Mouse (Mus musculus): ENCODE measurements around the gene Gm49416.
"Not testable (repeated sequence)": the region's sequence is repeated elsewhere in the genome, so short reads cannot be mapped to it uniquely, and the experiment has no call there.

The Gm49416 gene

DNA sequence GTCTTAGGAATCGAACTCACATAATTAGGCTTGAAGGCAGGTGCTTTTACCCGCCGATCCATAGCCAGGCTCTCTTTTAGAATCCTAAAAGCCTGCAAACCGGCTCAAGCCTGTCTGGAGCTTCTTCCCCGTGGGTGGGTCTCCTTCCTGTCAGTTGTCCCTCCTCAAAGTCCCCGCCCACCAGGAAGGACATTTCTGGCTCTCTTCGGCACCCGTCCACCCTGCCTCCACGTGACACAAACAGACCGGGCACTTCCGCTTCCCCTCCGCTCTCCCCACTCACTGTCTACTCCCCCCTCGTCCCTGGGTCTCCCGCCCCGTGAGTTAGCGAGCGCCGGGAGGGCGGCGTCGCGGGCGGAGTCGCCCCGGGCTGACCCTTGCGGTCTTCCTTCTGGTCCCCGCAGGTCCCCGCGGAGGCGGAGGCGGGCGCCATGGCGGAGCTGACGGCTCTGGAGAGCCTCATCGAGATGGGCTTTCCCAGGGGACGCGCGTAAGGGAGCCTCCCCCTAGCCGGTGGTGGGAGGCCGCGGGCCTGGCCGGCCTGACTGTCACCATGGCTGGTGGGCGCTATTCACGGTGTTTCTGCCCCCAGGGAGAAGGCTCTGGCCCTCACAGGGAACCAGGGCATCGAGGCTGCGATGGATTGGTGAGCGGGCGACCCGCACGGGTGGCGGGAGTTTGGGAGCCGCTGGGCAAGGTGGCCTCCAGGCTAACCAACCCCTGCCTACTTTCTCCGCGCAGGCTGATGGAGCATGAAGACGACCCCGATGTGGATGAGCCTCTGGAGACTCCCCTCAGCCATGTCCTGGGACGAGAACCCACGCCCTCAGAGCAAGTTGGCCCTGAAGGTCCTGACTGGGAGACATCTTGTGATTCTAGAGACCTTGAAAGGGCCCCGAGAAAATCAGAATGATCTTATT is 17.2 kb upstream of the Gm49416 start, which contains the start of gene Ubxn1:
Gene Ubxn1, plus strand, starts transcription at position 230 of the 920 bp plus-strand sequence.
- in situ Hi-C loops (cut with MboI; ENCODE audit: low pct_unique_long_range_greater_than_20kb in 1 of 2, low sequenced_read_pairs in 2 of 2, unreplicated experiment in 1 of 2), result loop anchor here in 1 of 2 experiments (25.0 kb wide), 1 partner anchor 966 kb away; the partner anchor contains the start of gene Scgb2a2

- in situ Hi-C loops (cut with MboI; ENCODE audit: low pct_unique_long_range_greater_than_20kb in 1 of 2, low sequenced_read_pairs in 2 of 2, unreplicated experiment in 1 of 2), result loop anchor here in 1 of 2 experiments (25.0 kb wide), 1 partner anchor 965 kb away; the partner anchor contains the start of gene Scgb2a2
These were observed 16.4 kb upstream of the Gm49416 start for GRCm38 (mm10) chr19:8872266-8872840.

GRCm38 (mm10) chr19:8875031-8875430 is 13.7 kb upstream of the Gm49416 start:
- in situ Hi-C loops (cut with MboI; ENCODE audit: low pct_unique_long_range_greater_than_20kb in 1 of 2, low sequenced_read_pairs in 2 of 2, unreplicated experiment in 1 of 2), result no loop called here

DNA sequence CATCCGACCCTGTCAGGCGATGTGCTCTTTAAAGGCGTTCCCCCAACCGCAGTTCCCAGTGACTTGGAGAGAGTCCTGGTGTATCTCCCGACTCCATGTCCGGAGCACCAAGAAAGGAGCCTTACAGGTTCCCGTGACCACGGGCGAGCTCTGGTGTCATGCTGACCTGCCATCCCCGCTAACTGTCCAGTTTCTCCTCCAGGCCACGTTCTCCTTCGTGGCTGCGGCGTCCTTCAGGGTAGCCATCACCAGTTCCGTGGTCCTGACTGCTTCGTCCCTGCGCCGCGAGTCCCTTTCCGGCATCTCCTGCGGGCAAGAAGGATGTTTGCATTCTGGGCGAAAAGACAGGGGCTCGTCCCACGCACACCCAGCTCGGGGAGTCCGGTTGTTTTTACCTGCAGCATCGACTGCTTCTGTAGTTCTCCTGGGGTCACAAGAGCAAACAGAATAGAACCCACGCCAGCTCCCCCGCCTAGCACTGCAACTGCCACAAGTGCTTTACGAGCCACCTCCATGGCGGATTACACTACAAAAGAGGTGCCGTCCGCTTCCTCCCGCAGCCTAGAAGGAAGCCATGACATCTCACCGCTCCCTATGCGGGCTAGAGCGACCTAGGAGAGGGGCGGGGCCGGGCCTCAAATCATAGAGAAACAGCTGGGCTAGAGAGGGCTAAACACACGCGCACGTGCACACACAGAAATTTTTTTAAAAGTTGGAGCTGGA is 8.3 kb upstream of the Gm49416 start, which contains the start of gene Uqcc3:
Gene Uqcc3, minus strand, starts transcription at position 613 of the 723 bp plus-strand sequence.
- in situ Hi-C loops (cut with MboI; ENCODE audit: low pct_unique_long_range_greater_than_20kb in 1 of 2, low sequenced_read_pairs in 2 of 2, unreplicated experiment in 1 of 2), result no loop called here

DNA sequence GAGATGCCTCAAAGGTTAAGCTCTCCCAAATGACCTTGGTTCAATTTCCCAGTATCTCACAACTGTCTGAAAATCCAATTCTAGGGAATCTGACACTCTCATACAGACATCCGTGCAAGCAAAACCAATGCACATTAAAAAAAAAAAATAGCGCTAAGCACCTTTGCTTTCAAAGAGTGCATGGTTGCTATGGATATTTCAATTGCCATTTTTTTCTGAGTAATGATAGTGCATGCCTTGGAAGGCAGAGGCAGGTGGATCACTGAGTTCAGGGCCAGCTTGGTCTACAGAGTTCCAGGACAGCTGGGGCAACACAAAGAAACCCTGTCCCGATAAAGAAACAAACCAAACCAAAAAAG is 7.7 kb upstream of the Gm49416 start:
- in situ Hi-C loops (cut with MboI; ENCODE audit: low pct_unique_long_range_greater_than_20kb in 1 of 2, low sequenced_read_pairs in 2 of 2, unreplicated experiment in 1 of 2), result no loop called here

DNA sequence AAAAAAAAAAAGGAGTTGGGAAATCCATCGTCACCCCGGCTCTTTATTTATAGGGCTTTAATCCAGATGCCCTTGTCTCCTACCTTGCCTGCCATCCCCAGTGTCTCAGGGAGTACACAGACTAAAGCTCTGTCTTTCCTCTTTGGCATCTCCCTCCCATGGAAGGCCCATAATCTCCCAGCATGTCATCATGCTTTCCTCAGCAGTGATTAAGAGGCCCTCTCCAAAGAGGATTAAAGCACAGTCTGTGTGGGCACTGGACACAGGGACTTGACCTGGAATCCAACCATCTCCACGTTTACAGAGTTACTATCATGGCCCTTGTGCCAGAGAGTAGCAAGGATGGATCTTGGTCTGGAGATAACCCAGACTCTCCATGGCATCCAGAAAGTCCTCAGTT is 5.1 kb upstream of the Gm49416 start, which contains the start of the genes Lbhd1 and Gm49403:
Gene Lbhd1, plus strand, starts transcription at position 117 of the 400 bp plus-strand sequence.
Gene Gm49403, plus strand, starts transcription at position 315 of the 400 bp plus-strand sequence.
- in situ Hi-C loops (cut with MboI; ENCODE audit: low pct_unique_long_range_greater_than_20kb in 1 of 2, low sequenced_read_pairs in 2 of 2, unreplicated experiment in 1 of 2), result no loop called here

- in situ Hi-C loops (cut with MboI; ENCODE audit: low pct_unique_long_range_greater_than_20kb in 1 of 2, low sequenced_read_pairs in 2 of 2, unreplicated experiment in 1 of 2), result no loop called here
These were observed 1.7 kb upstream of the Gm49416 start for GRCm38 (mm10) chr19:8886916-8887584.

- in situ Hi-C loops (cut with MboI; ENCODE audit: low pct_unique_long_range_greater_than_20kb in 1 of 2, low sequenced_read_pairs in 2 of 2, unreplicated experiment in 1 of 2), result no loop called here
These were observed 902 bp upstream of the Gm49416 start for GRCm38 (mm10) chr19:8887585-8888463.

- in situ Hi-C loops (cut with MboI; ENCODE audit: low pct_unique_long_range_greater_than_20kb in 1 of 2, low sequenced_read_pairs in 2 of 2, unreplicated experiment in 1 of 2), result no loop called here
These were observed 4.4 kb downstream of the Gm49416 start, which contains the start of gene Ints5 for GRCm38 (mm10) chr19:8892829-8893766. TSS of gene Ints5 (plus strand) at chr19:8893005.

- in situ Hi-C loops (cut with MboI; ENCODE audit: low pct_unique_long_range_greater_than_20kb in 1 of 2, low sequenced_read_pairs in 2 of 2, unreplicated experiment in 1 of 2), result no loop called here
These were observed 6.8 kb downstream of the Gm49416 start for GRCm38 (mm10) chr19:8895397-8895960.

DNA sequence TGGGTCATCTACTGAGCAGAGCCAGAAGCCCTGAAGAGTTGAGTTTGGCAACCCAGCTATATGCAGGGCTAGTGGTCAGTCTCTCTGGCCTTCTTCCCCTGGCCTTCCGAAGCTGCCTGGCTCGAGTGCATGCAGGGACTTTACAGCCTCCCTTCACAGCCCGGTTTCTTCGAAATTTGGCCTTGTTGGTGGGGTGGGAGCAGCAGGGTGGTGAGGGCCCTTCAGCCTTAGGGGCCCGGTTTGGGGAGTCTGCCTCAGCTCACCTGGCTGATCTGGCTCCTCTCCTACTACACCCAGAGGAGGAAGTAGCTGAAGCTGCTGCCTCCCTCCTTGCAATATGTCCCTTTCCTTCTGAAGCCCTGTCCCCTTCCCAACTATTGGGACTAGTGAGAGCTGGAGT is 7.5 kb downstream of the Gm49416 start:
- in situ Hi-C loops (cut with MboI; ENCODE audit: low pct_unique_long_range_greater_than_20kb in 1 of 2, low sequenced_read_pairs in 2 of 2, unreplicated experiment in 1 of 2), result not testable (repeated sequence)

DNA sequence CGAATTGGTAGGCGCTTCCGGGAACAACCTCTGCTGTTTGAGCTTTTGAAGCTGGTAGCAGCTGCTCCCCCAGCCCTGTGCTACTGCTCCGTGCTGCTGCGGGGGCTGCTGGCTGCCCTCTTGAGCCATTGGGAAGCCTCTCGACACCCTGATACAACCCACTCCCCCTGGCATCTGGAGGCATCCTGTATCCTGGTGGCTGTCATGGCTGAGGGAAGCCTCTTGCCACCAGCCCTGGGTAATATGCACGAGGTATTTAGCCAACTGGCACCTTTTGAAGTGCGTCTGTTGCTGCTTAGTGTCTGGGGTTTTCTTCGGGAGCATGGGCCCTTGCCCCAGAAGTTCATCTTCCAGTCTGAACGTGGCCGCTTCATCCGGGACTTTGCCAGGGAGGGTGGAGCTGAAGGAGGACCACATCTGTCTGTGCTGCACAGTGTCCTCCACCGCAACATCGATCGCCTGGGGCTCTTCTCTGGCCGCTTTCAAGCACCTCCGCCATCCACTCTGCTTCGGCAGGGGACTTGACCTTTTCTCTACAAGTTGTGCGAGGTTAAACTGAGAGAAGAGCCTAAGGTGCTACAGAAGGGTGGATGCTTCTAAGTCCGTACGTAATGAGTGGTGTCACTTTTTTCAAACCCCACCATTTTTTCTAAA is 8.6 kb downstream of the Gm49416 start:
- in situ Hi-C loops (cut with MboI; ENCODE audit: low pct_unique_long_range_greater_than_20kb in 1 of 2, low sequenced_read_pairs in 2 of 2, unreplicated experiment in 1 of 2), result not testable (repeated sequence)

- in situ Hi-C loops (cut with MboI; ENCODE audit: low pct_unique_long_range_greater_than_20kb in 1 of 2, low sequenced_read_pairs in 2 of 2, unreplicated experiment in 1 of 2), result no loop called here
These were observed 9.3 kb downstream of the Gm49416 start, which contains the start of gene Ganab for GRCm38 (mm10) chr19:8897865-8898495. TSS of gene Ganab (plus strand) at chr19:8898071.

- in situ Hi-C loops (cut with MboI; ENCODE audit: low pct_unique_long_range_greater_than_20kb in 1 of 2, low sequenced_read_pairs in 2 of 2, unreplicated experiment in 1 of 2), result no loop called here
These were observed 9.8 kb downstream of the Gm49416 start for GRCm38 (mm10) chr19:8898576-8898975.

GRCm38 (mm10) chr19:8899079-8899478 is 10.4 kb downstream of the Gm49416 start:
- in situ Hi-C loops (cut with MboI; ENCODE audit: low pct_unique_long_range_greater_than_20kb in 1 of 2, low sequenced_read_pairs in 2 of 2, unreplicated experiment in 1 of 2), result no loop called here
